Mouse (Mus musculus): ENCODE data around the gene Slco6c1. TPM values are rescaled to one million over a fixed set of nuclear protein-coding genes. Genes with fewer than 3 reads are reported as not detected.
A peak's percentile ranks its signal among the peaks of the same experiment; 100 is the strongest.

The Slco6c1 gene
- not detected in 2 replicates for total RNA-seq (2014; rRNA removed; ENCODE audit: low replicate concordance)
- polyA plus RNA-seq (2015; fragmentation: Nextera tagmentation; extraction: Ambion mirVana) = not detected in 2 replicates

DNA sequence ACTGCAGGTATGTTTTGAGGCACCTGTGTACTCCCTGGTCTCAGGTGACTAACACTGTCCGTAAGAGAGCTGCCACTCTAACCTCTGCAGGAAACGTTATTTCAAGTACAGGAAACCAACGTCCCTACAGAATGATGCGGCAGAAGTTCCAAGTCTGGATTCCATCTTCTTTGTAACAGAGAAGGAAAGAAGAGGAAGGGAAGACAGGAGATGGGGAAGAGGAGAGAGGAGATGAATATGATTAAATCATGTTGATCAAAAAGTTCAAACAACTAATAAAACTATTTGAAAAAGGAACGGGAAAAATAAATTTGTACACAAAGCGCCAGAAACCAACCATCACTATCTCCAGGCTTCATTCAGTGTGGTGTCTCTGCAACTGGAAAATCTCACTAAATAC lies at the start of gene Slco6c1:
Slco6c1 (minus strand) TSS at position 101 of the 400 bp plus-strand sequence.
- no peak for DNase-seq (ENCODE audit: low spot score)
- Histone ChIP-seq H3K9ac (replicated peaks; ENCODE audit: low read depth, low read length) (no peak within 1 kb of the TSS), H3K27ac (ENCODE audit: low read depth) (no peak within 1 kb of the TSS), H3K4me3 (ENCODE audit: low read depth, low read length) (no peak within 1 kb of the TSS), H3K4me2 (ENCODE audit: low read depth, low read length) (no peak within 1 kb of the TSS), H3K9me3 (replicated peaks; ENCODE audit: control insufficient read depth, low read length) (no peaks in the 10 kb centered on the region), H3K27me3 (ENCODE audit: control insufficient read depth, insufficient read depth, low read length) (no peaks in the 10 kb centered on the region), H3K36me3 (replicated peaks; ENCODE audit: control insufficient read depth, insufficient read depth, low read length) (no peaks in the 10 kb centered on the region), H3K4me1 (ENCODE audit: control insufficient read depth, insufficient read depth) (no peaks in the 10 kb centered on the region)
- no peak for ATAC-seq (ENCODE audit: insufficient read depth, low read depth)
- no peak for TF ChIP-seq CTCF (IDR thresholded peaks at IDR 0.05; ENCODE audit: low read depth)
- no peak for TF ChIP-seq EP300 (IDR thresholded peaks at IDR 0.05; ENCODE audit: low read depth)
- 82% methylated on average over 6 of the region's 6 CpGs for WGBS

DNA sequence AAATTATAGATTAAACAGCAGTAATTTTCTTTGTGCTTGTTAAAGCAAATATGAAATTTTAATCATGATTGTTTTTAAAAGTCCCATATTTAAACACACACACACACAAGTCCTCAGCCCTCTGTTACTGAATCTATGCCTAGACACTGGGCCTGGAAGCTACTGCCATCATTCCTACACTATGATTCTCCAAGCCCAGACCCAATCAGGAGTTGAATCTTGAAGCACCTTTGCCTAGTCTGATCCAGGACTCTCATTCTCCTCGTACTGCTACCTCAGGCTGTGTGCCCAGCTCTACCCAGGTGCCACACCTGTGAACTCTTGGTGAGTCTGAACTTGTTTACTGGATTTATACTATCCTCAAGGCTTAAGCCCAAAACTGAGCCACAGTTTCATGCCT lies 89.1 kb downstream of the Slco6c1 start:
- H3K36me3 ChIP-seq (replicated peaks; ENCODE audit: control insufficient read depth, insufficient read depth, low read length) = no peaks in the 10 kb centered on the region
- DNase-seq (ENCODE audit: low spot score) = no peak
- TF ChIP-seq EP300 (IDR thresholded peaks at IDR 0.05; ENCODE audit: low read depth) (no peak), CTCF (IDR thresholded peaks at IDR 0.05; ENCODE audit: low read depth) (no peak)
- no peak for ATAC-seq (ENCODE audit: insufficient read depth, low read depth)
- H3K27ac ChIP-seq (ENCODE audit: low read depth) = no peak overlapping the region
- H3K4me1 ChIP-seq (ENCODE audit: control insufficient read depth, insufficient read depth) = no peaks in the 10 kb centered on the region
- no peak overlapping the region for H3K9ac ChIP-seq (replicated peaks; ENCODE audit: low read depth, low read length)
- WGBS = 21% methylated on average over 1 of the region's 1 CpGs
- no peak overlapping the region for H3K4me3 ChIP-seq (ENCODE audit: low read depth, low read length)
- H3K27me3 ChIP-seq (ENCODE audit: control insufficient read depth, insufficient read depth, low read length) = no peaks in the 10 kb centered on the region
- H3K4me2 ChIP-seq (ENCODE audit: low read depth, low read length) = no peak overlapping the region
- H3K9me3 ChIP-seq (replicated peaks; ENCODE audit: control insufficient read depth, low read length) = no peaks in the 10 kb centered on the region

DNA sequence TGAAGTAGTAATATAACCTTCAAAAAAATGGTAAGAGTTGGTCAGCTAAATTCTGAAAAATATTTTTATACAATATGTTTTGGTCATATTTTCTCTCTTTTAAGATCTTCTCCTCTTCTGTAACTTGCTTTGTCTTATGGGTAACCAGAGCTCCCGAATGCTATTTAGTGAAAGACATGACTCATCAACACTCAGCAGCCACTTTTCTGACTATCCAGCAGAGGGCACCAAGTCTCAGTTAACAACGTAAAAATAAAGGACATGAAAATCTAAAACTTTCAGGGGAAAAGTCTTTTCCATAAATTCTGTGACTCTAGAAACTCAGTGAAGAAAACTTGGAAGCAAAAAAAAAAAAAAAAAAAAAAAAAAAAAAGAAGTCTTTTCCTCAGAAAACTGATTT lies 89.6 kb downstream of the Slco6c1 start:
- DNase-seq (ENCODE audit: low spot score) (peak; percentile 29), ATAC-seq (ENCODE audit: insufficient read depth, low read depth) (no peak)
- Histone ChIP-seq H3K4me2 (ENCODE audit: low read depth, low read length) (no peak overlapping the region), H3K36me3 (replicated peaks; ENCODE audit: control insufficient read depth, insufficient read depth, low read length) (no peaks in the 10 kb centered on the region), H3K27ac (ENCODE audit: low read depth) (no peak overlapping the region), H3K4me3 (ENCODE audit: low read depth, low read length) (no peak overlapping the region), H3K9ac (replicated peaks; ENCODE audit: low read depth, low read length) (no peak overlapping the region), H3K9me3 (replicated peaks; ENCODE audit: control insufficient read depth, low read length) (no peaks in the 10 kb centered on the region), H3K27me3 (ENCODE audit: control insufficient read depth, insufficient read depth, low read length) (no peaks in the 10 kb centered on the region), H3K4me1 (ENCODE audit: control insufficient read depth, insufficient read depth) (no peaks in the 10 kb centered on the region)
- WGBS = 1% methylated on average over 2 of the region's 2 CpGs
- TF ChIP-seq EP300 (IDR thresholded peaks at IDR 0.05; ENCODE audit: low read depth) (no peak), CTCF (IDR thresholded peaks at IDR 0.05; ENCODE audit: low read depth) (peak; percentile 57)

DNA sequence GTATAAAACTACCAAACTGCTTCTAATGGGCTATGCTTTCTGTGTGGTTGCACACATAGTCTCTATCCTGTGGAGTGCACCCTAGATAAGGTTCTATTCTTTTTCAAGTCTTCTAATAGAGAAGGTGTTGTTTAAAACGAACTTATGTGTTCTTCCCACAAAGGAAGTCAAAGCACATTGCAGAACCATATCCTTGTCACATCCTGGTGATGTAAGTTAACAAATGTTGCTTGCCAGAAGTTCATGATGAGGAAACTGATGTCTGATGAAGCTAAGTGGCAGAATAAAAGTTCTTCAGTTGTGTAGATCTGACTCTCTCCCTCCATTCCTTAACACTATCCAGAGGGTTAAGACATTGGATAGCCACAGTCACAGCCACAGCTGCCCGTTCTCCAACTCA lies 90.1 kb downstream of the Slco6c1 start:
- H3K36me3 ChIP-seq (replicated peaks; ENCODE audit: control insufficient read depth, insufficient read depth, low read length) = no peaks in the 10 kb centered on the region
- H3K9ac ChIP-seq (replicated peaks; ENCODE audit: low read depth, low read length) = no peak overlapping the region
- no peak overlapping the region for H3K27ac ChIP-seq (ENCODE audit: low read depth)
- DNase-seq (ENCODE audit: low spot score) (no peak), ATAC-seq (ENCODE audit: insufficient read depth, low read depth) (no peak)
- TF ChIP-seq CTCF (IDR thresholded peaks at IDR 0.05; ENCODE audit: low read depth) (no peak), EP300 (IDR thresholded peaks at IDR 0.05; ENCODE audit: low read depth) (no peak)
- no peaks in the 10 kb centered on the region for H3K4me1 ChIP-seq (ENCODE audit: control insufficient read depth, insufficient read depth)
- H3K9me3 ChIP-seq (replicated peaks; ENCODE audit: control insufficient read depth, low read length) = no peaks in the 10 kb centered on the region
- H3K4me3 ChIP-seq (ENCODE audit: low read depth, low read length) = no peak overlapping the region
- H3K27me3 ChIP-seq (ENCODE audit: control insufficient read depth, insufficient read depth, low read length) = no peaks in the 10 kb centered on the region
- 50% methylated on average over 2 of the region's 2 CpGs for WGBS
- H3K4me2 ChIP-seq (ENCODE audit: low read depth, low read length) = no peak overlapping the region

DNA sequence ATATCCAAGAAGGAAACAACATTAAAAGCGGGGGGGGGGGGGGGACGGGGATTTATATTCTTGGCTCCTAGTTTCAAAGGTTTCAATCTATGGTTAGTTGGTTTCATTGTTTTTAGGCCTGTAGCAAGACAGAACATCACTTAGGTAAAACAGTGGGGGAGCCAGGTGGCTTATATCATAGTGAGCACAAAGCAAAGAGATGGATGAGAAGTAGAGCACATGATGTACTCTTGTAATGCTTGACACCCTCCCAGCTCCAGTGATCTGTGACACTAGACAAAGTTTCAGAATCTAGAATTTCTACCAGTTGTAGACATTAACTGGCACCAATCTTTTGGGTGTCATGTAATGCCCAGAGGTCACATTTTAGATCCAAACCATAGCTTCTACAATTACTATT lies 106.7 kb downstream of the Slco6c1 start:
- ATAC-seq (ENCODE audit: insufficient read depth, low read depth) = no peak
- Histone ChIP-seq H3K4me2 (ENCODE audit: low read depth, low read length) (no peak overlapping the region), H3K9ac (replicated peaks; ENCODE audit: low read depth, low read length) (no peak overlapping the region), H3K4me1 (ENCODE audit: control insufficient read depth, insufficient read depth) (no peaks in the 10 kb centered on the region), H3K27ac (ENCODE audit: low read depth) (no peak overlapping the region), H3K27me3 (ENCODE audit: control insufficient read depth, insufficient read depth, low read length) (no peaks in the 10 kb centered on the region), H3K36me3 (replicated peaks; ENCODE audit: control insufficient read depth, insufficient read depth, low read length) (no peaks in the 10 kb centered on the region), H3K9me3 (replicated peaks; ENCODE audit: control insufficient read depth, low read length) (no peaks in the 10 kb centered on the region), H3K4me3 (ENCODE audit: low read depth, low read length) (no peak overlapping the region)
- no peak for DNase-seq (ENCODE audit: low spot score)
- WGBS = 71% methylated on average over 2 of the region's 2 CpGs
- no peak for TF ChIP-seq CTCF (IDR thresholded peaks at IDR 0.05; ENCODE audit: low read depth)

DNA sequence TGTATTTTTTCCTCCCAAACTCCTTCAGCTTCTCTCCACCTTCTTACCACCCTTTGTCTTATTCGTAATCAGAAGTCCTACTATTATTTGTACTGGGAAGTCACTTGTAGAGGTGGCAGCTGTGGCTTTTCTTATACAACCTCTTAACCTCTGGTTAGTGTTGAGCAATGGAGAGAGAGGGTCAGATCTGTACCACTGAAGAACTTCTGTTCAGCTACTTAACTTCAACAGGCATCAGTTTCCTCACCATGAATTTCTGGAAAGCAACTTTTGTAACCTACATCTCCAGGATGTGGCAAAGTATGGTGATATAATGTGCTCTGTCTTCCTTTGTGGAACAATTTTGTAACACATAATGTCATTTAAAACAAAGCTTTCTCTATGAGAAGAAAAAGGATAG lies 108.7 kb downstream of the Slco6c1 start:
- no peaks in the 10 kb centered on the region for H3K9me3 ChIP-seq (replicated peaks; ENCODE audit: control insufficient read depth, low read length)
- H3K4me3 ChIP-seq (ENCODE audit: low read depth, low read length) = no peak overlapping the region
- H3K27me3 ChIP-seq (ENCODE audit: control insufficient read depth, insufficient read depth, low read length) = no peaks in the 10 kb centered on the region
- H3K4me2 ChIP-seq (ENCODE audit: low read depth, low read length) = no peak overlapping the region
- no peak for DNase-seq (ENCODE audit: low spot score)
- H3K9ac ChIP-seq (replicated peaks; ENCODE audit: low read depth, low read length) = no peak overlapping the region
- no peaks in the 10 kb centered on the region for H3K36me3 ChIP-seq (replicated peaks; ENCODE audit: control insufficient read depth, insufficient read depth, low read length)
- no peak for TF ChIP-seq EP300 (IDR thresholded peaks at IDR 0.05; ENCODE audit: low read depth)
- no peak for TF ChIP-seq CTCF (IDR thresholded peaks at IDR 0.05; ENCODE audit: low read depth)
- H3K27ac ChIP-seq (ENCODE audit: low read depth) = no peak overlapping the region
- ATAC-seq (ENCODE audit: insufficient read depth, low read depth) = no peak
- no peaks in the 10 kb centered on the region for H3K4me1 ChIP-seq (ENCODE audit: control insufficient read depth, insufficient read depth)
- 32% methylated on average over 1 of the region's 1 CpGs for WGBS
